Mouse (Mus musculus) G1E (cell line): ENCODE measurements around the gene Klk1.
"Not testable (repeated sequence)": the region's sequence is repeated elsewhere in the genome, so short reads cannot be mapped to it uniquely, and the experiment has no call there.

ENCODE experiments used
- CTCF ChIP-seq: IDR thresholded peaks from 2 replicates; pipeline ENCODE4 v1.5.1; 2012; ENCODE audit warnings: low read depth, low read length, inconsistent platforms, mixed read lengths
- GATA1 ChIP-seq: IDR thresholded peaks from 2 replicates; pipeline ENCODE4 v1.6.1; 2012; ENCODE audit warnings: borderline replicate concordance, low read length, inconsistent platforms, mixed read lengths
- TAL1 ChIP-seq: conservative IDR thresholded peaks from 2 replicates; pipeline ENCODE4 v1.6.1; 2012; ENCODE audit warnings: low read depth, low read length, inconsistent platforms, mixed read lengths

- not testable (repeated sequence) for TF ChIP-seq CTCF, GATA1, TAL1
These were observed 25.6 kb downstream of the Klk1 start for GRCm38 (mm10) chr7:44250732-44251275.
